Mouse (Mus musculus) cerebellum, adult 2 months (tissue): ENCODE results near the gene Plekha5.

Experiments used
- CTCF ChIP-seq: fragments of 200-500 bp; IDR thresholded peaks from 2 replicates; pipeline ENCODE4 v1.5.1; 2011; ENCODE audit warnings: low read depth, mild to moderate bottlenecking, control low read depth, low read length, moderate library complexity, borderline replicate concordance; ENCODE audit not compliant: insufficient read depth
- POLR2A ChIP-seq: fragments of 200-500 bp; IDR thresholded peaks from 2 replicates; pipeline ENCODE4 v1.6.1; 2011; ENCODE audit warnings: low read length, control low read depth, borderline replicate concordance; ENCODE audit not compliant: insufficient read depth

GRCm38 (mm10) chr6:140624096-140625051 is 200.5 kb downstream of the Plekha5 start:
- TF ChIP-seq POLR2A (no peak), CTCF (no peak)
